Mouse (Mus musculus): ENCODE results near the gene Akr1cl. TPM values are rescaled to one million over a fixed set of nuclear protein-coding genes. Genes with fewer than 3 reads are reported as not detected.

The Akr1cl gene
- polyA plus RNA-seq, 1 experiment from 2014 or later, result 0.24 TPM

GRCm38 (mm10) chr1:65043433-65043832, 10.9 kb upstream of the Akr1cl start:
- Histone ChIP-seq H3K9me3 (no peaks in the 10 kb centered on the region), H3K4me1 (no peaks in the 10 kb centered on the region), H3K4me3 (no peak overlapping the region), H3K27me3 (no peaks in the 10 kb centered on the region), H3K4me2 (no peak overlapping the region), H3K27ac (no peak overlapping the region), H3K9ac (no peak overlapping the region), H3K36me3 (no peaks in the 10 kb centered on the region)
- WGBS, result 75% methylated on average over 2 of the region's 2 CpGs
- no peak for ATAC-seq (ENCODE audit: insufficient number of reproducible peaks, low FRiP score, low TSS enrichment, low read depth)

DNA sequence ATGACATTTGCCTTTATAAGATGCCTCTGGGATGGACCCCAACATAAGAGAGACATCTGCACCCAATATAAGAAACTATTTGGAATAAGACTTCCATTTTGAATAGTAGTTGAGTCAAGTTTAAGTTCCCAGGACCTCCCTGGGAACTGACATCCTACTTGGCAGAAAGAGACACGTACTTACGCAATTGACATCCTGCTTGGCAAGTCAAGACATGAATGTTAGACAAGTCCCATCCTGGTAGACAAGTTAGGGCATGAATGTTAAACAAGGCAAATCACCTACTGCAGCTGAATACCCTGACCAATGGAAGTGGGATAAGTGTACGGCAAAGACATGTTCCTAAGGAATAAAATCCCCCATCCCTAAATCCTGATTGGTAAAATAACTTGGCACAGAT, 9.3 kb upstream of the Akr1cl start:
- Histone ChIP-seq H3K4me2 (no peak overlapping the region), H3K27ac (no peak overlapping the region)
- WGBS, result 78% methylated on average over 3 of the region's 3 CpGs

DNA sequence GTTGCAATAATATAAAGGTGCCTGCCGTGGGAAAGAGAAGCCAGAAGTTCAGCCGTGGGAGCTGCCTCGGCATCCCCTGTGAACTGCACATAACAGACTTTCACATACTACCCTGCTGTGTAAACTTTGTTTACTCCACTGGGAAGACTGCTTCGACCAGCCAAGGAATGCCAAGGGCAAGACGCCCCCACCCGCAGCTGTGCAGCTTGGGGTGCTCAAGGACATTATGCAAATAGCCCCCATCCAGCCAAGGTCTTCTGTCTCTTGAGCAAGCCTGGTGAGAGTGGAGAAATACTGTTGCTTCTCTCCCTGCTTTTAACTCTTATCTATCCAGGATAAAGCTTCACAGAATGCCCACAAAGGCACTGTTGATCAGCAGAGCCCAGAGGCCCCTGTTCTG, 8.2 kb upstream of the Akr1cl start:
- Histone ChIP-seq H3K9ac (no peak overlapping the region), H3K27me3 (no peaks in the 10 kb centered on the region)
- 68% methylated on average over 6 of the region's 6 CpGs for WGBS

More for the DNA sequence above, 9.3 kb upstream of the Akr1cl start:
- Histone ChIP-seq H3K9ac (no peak overlapping the region), H3K27me3 (no peaks in the 10 kb centered on the region), H3K4me3 (no peak overlapping the region), H3K4me1 (no peaks in the 10 kb centered on the region), H3K9me3 (no peaks in the 10 kb centered on the region), H3K36me3 (no peaks in the 10 kb centered on the region)
- no peak for ATAC-seq (ENCODE audit: insufficient number of reproducible peaks, low FRiP score, low TSS enrichment, low read depth)

GRCm38 (mm10) chr1:65039679-65040078, 7.1 kb upstream of the Akr1cl start:
- Histone ChIP-seq H3K4me1 (0 out of 2 replicates have a peak, but pooled peaks cover 2% of the 10 kb centered on the region), H3K4me2 (no peak overlapping the region), H3K36me3 (no peaks in the 10 kb centered on the region), H3K4me3 (no peak overlapping the region), H3K9me3 (no peaks in the 10 kb centered on the region), H3K27me3 (no peaks in the 10 kb centered on the region), H3K27ac (no peak overlapping the region), H3K9ac (no peak overlapping the region)
- ATAC-seq (ENCODE audit: insufficient number of reproducible peaks, low FRiP score, low TSS enrichment, low read depth), result no peak
- 64% methylated on average over 3 of the region's 3 CpGs for WGBS

More for the DNA sequence above, 8.2 kb upstream of the Akr1cl start:
- H3K27ac ChIP-seq, result no peak overlapping the region
- no peak overlapping the region for H3K4me3 ChIP-seq
- H3K9me3 ChIP-seq, result no peaks in the 10 kb centered on the region
- no peak for ATAC-seq (ENCODE audit: insufficient number of reproducible peaks, low FRiP score, low TSS enrichment, low read depth)
- no peaks in the 10 kb centered on the region for H3K36me3 ChIP-seq
- H3K4me2 ChIP-seq, result no peak overlapping the region
- H3K4me1 ChIP-seq, result no peaks in the 10 kb centered on the region

DNA sequence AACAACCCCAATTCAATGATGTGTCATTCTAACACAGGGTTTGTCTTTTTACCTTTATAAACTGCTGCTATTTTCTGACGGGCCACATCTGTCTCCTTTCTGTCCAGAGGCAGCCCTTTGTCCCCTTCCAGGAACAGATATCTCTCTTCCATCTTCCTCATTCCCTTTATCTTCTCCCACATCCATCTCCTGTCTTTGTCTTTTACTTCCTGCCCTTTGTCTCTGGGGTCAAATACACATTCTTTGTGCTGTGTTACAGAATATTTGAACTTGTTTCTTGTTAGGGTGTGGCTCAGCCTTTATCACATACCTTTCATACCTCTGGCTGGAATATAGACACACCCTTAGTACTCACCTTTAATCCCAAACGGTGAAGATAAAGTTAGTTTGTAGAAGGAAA, 5.0 kb upstream of the Akr1cl start:
- WGBS, result 73% methylated on average over 2 of the region's 2 CpGs
- Histone ChIP-seq H3K27me3 (no peaks in the 10 kb centered on the region), H3K9ac (no peak overlapping the region), H3K4me1 (0 out of 2 replicates have a peak, but pooled peaks cover 2% of the 10 kb centered on the region), H3K4me3 (no peak overlapping the region), H3K9me3 (no peaks in the 10 kb centered on the region), H3K36me3 (no peaks in the 10 kb centered on the region), H3K27ac (no peak overlapping the region), H3K4me2 (no peak overlapping the region)
- ATAC-seq (ENCODE audit: insufficient number of reproducible peaks, low FRiP score, low TSS enrichment, low read depth), result no peak

DNA sequence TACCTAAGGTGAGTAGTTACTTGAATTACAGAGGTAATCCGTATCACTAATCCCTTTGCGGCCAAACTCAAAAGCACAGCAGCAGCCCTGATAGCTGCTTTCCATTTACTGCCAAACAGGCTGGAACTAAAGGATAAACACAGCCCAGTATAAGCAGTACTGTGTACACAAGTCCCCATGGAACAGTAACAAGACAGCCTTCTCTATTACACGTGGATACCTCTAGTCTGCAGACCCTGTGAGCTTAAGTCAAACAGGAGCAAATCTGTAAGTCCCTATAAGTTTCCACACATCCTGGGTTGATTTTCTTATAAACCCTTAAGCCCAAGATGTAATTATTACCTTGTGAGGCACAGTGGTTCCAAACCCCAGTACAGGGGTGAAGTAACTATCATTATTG, 3.0 kb upstream of the Akr1cl start:
- Histone ChIP-seq H3K27me3 (no peaks in the 10 kb centered on the region), H3K36me3 (no peaks in the 10 kb centered on the region), H3K9ac (no peak overlapping the region), H3K9me3 (no peaks in the 10 kb centered on the region), H3K4me1 (0 out of 2 replicates have a peak, but pooled peaks cover 2% of the 10 kb centered on the region), H3K4me2 (no peak overlapping the region), H3K27ac (no peak overlapping the region), H3K4me3 (no peak overlapping the region)
- WGBS, result 12% methylated on average over 3 of the region's 3 CpGs
- ATAC-seq (ENCODE audit: insufficient number of reproducible peaks, low FRiP score, low TSS enrichment, low read depth), result no peak

GRCm38 (mm10) chr1:65028206-65028605, 4.4 kb downstream of the Akr1cl start:
- Histone ChIP-seq H3K9ac (no peak overlapping the region), H3K9me3 (no peaks in the 10 kb centered on the region), H3K27ac (no peak overlapping the region), H3K4me2 (no peak overlapping the region), H3K4me3 (no peak overlapping the region), H3K27me3 (no peaks in the 10 kb centered on the region), H3K36me3 (no peaks in the 10 kb centered on the region), H3K4me1 (no peaks in the 10 kb centered on the region)
- 71% methylated on average over 9 of the region's 9 CpGs for WGBS
- ATAC-seq (ENCODE audit: insufficient number of reproducible peaks, low FRiP score, low TSS enrichment, low read depth), result no peak

GRCm38 (mm10) chr1:65012726-65013125, 19.8 kb downstream of the Akr1cl start:
- no peak for ATAC-seq (ENCODE audit: insufficient number of reproducible peaks, low FRiP score, low TSS enrichment, low read depth)
- Histone ChIP-seq H3K9me3 (no peaks in the 10 kb centered on the region), H3K4me1 (no peaks in the 10 kb centered on the region), H3K27me3 (no peaks in the 10 kb centered on the region), H3K36me3 (no peaks in the 10 kb centered on the region), H3K27ac (no peak overlapping the region), H3K9ac (no peak overlapping the region), H3K4me2 (no peak overlapping the region), H3K4me3 (no peak overlapping the region)
- WGBS, result 79% methylated on average over 4 of the region's 4 CpGs

- Histone ChIP-seq H3K36me3 (no peaks in the 10 kb centered on the region), H3K27me3 (no peaks in the 10 kb centered on the region), H3K4me1 (no peaks in the 10 kb centered on the region), H3K9me3 (no peaks in the 10 kb centered on the region), H3K4me2 (no peak overlapping the region), H3K9ac (no peak overlapping the region), H3K27ac (no peak overlapping the region), H3K4me3 (no peak overlapping the region)
- ATAC-seq (ENCODE audit: insufficient number of reproducible peaks, low FRiP score, low TSS enrichment, low read depth), result no peak
- 11% methylated on average over 9 of the region's 9 CpGs for WGBS
Observed at GRCm38 (mm10) chr1:65010153-65010552, 22.4 kb downstream of the Akr1cl start.

GRCm38 (mm10) chr1:65005575-65005974, 27.0 kb downstream of the Akr1cl start:
- WGBS, result 95% methylated on average over 6 of the region's 6 CpGs
- H3K9me3 ChIP-seq, result no peaks in the 10 kb centered on the region
- no peak for ATAC-seq (ENCODE audit: insufficient number of reproducible peaks, low FRiP score, low TSS enrichment, low read depth)

GRCm38 (mm10) chr1:65004526-65004925, 28.0 kb downstream of the Akr1cl start:
- ATAC-seq (ENCODE audit: insufficient number of reproducible peaks, low FRiP score, low TSS enrichment, low read depth), result no peak
- WGBS, result 79% methylated on average over 4 of the region's 4 CpGs
- no peak overlapping the region for H3K9ac ChIP-seq
- H3K4me2 ChIP-seq, result no peak overlapping the region
- H3K27ac ChIP-seq, result no peak overlapping the region
- H3K36me3 ChIP-seq, result no peaks in the 10 kb centered on the region
- no peak overlapping the region for H3K4me3 ChIP-seq
- H3K4me1 ChIP-seq, result no peaks in the 10 kb centered on the region
- no peaks in the 10 kb centered on the region for H3K27me3 ChIP-seq
- no peaks in the 10 kb centered on the region for H3K9me3 ChIP-seq

More at GRCm38 (mm10) chr1:65005575-65005974, 27.0 kb downstream of the Akr1cl start:
- H3K27ac ChIP-seq, result no peak overlapping the region
- H3K9ac ChIP-seq, result no peak overlapping the region
- H3K4me2 ChIP-seq, result no peak overlapping the region
- H3K27me3 ChIP-seq, result no peaks in the 10 kb centered on the region
- H3K4me3 ChIP-seq, result no peak overlapping the region
- no peaks in the 10 kb centered on the region for H3K36me3 ChIP-seq
- no peaks in the 10 kb centered on the region for H3K4me1 ChIP-seq

GRCm38 (mm10) chr1:64993206-64993605, 39.4 kb downstream of the Akr1cl start:
- Histone ChIP-seq H3K36me3 (no peaks in the 10 kb centered on the region), H3K4me3 (no peak overlapping the region), H3K9ac (no peak overlapping the region), H3K4me2 (no peak overlapping the region), H3K27me3 (no peaks in the 10 kb centered on the region), H3K4me1 (no peaks in the 10 kb centered on the region), H3K27ac (no peak overlapping the region), H3K9me3 (no peaks in the 10 kb centered on the region)
- ATAC-seq (ENCODE audit: insufficient number of reproducible peaks, low FRiP score, low TSS enrichment, low read depth), result no peak
- 74% methylated on average over 4 of the region's 4 CpGs for WGBS

GRCm38 (mm10) chr1:64988176-64988575, 44.4 kb downstream of the Akr1cl start:
- H3K9me3 ChIP-seq, result no peaks in the 10 kb centered on the region
- no peak overlapping the region for H3K4me2 ChIP-seq
- no peaks in the 10 kb centered on the region for H3K4me1 ChIP-seq
- H3K36me3 ChIP-seq, result no peaks in the 10 kb centered on the region
- no peaks in the 10 kb centered on the region for H3K27me3 ChIP-seq
- no peak for ATAC-seq (ENCODE audit: insufficient number of reproducible peaks, low FRiP score, low TSS enrichment, low read depth)
- no peak overlapping the region for H3K27ac ChIP-seq
- H3K4me3 ChIP-seq, result no peak overlapping the region
- no peak overlapping the region for H3K9ac ChIP-seq

All from limb, embryonic 15.5 days (tissue).